In genomic region chr2:152500863-152501229, GRCm38 (mm10) we compare ENCODE assay signal across 19 mouse cellular contexts. TPM values are rescaled to one million over a fixed set of nuclear protein-coding genes. Genes with fewer than 3 reads are reported as not detected.
DNase-seq lines count a peak whose midpoint lies in the region; ATAC-seq and TF ChIP-seq lines count a peak whose summit lies in the region.
"Had no signal": no experiment of that assay in that cellular context is flagged by ENCODE, and none has a peak within 500 bp of the region (broad histone marks: within the 10 kb centered on the region; RNA-seq: fewer than 3 reads in every experiment).

No protein-coding gene starts in this region.

- TF ChIP-seq CTCF in hindbrain, postnatal 0 days (IDR thresholded peaks at IDR 0.05; ENCODE audit: low read depth): 0 out of 2 replicates have a peak, but pooled peaks have one; percentile 11
- TF ChIP-seq CTCF in midbrain, postnatal 0 days (IDR thresholded peaks at IDR 0.05): peak; percentile 22; the same call in 1 of the 2 replicates

- H3K9me3 ChIP-seq in hindbrain, postnatal 0 days (ENCODE audit: low read length): no peaks in the 10 kb centered on the region
- no peaks in the 10 kb centered on the region for H3K9me3 ChIP-seq in hindbrain, embryonic 14.5 days (ENCODE audit: control insufficient read depth, low read length)
- H3K9me3 ChIP-seq in midbrain, postnatal 0 days (ENCODE audit: low read length): no peaks in the 10 kb centered on the region
- H3K9me3 ChIP-seq in midbrain, embryonic 11.5 days (ENCODE audit: control insufficient read depth, low read length): no peaks in the 10 kb centered on the region
- H3K9me3 ChIP-seq: neural tube, embryonic 15.5 days had no signal

- no peak overlapping the region for H3K27ac ChIP-seq in hindbrain, postnatal 0 days
- no peak overlapping the region for H3K27ac ChIP-seq in hindbrain, embryonic 14.5 days
- no peak overlapping the region for H3K27ac ChIP-seq in midbrain, postnatal 0 days (ENCODE audit: low read depth, low read length)
- H3K27ac ChIP-seq in midbrain, embryonic 11.5 days (ENCODE audit: low read depth, low read length): no peak overlapping the region
- H3K27ac ChIP-seq: neural tube, embryonic 15.5 days had no signal

- H3K9ac ChIP-seq in hindbrain, postnatal 0 days (replicated peaks; ENCODE audit: low read length): no peak overlapping the region
- H3K9ac ChIP-seq in hindbrain, embryonic 14.5 days: no peak overlapping the region
- no peak overlapping the region for H3K9ac ChIP-seq in midbrain, postnatal 0 days (replicated peaks; ENCODE audit: low read length, poor library complexity, severe bottlenecking)
- no peak overlapping the region for H3K9ac ChIP-seq in midbrain, embryonic 11.5 days (ENCODE audit: low read length)
- H3K9ac ChIP-seq: neural tube, embryonic 15.5 days had no signal

- no peaks in the 10 kb centered on the region for H3K27me3 ChIP-seq in hindbrain, postnatal 0 days (ENCODE audit: insufficient read depth, low read length)
- no peaks in the 10 kb centered on the region for H3K27me3 ChIP-seq in hindbrain, embryonic 14.5 days (ENCODE audit: control insufficient read depth, insufficient read depth, low read length)
- no peaks in the 10 kb centered on the region for H3K27me3 ChIP-seq in midbrain, postnatal 0 days (ENCODE audit: insufficient read depth, low read length)
- no peaks in the 10 kb centered on the region for H3K27me3 ChIP-seq in midbrain, embryonic 11.5 days (ENCODE audit: control insufficient read depth, insufficient read depth, low read length)
- H3K27me3 ChIP-seq: neural tube, embryonic 15.5 days had no signal

- ATAC-seq in hindbrain, postnatal 0 days: no peak
- no peak for ATAC-seq in hindbrain, embryonic 14.5 days (ENCODE audit: low FRiP score)
- ATAC-seq in midbrain, postnatal 0 days (ENCODE audit: low FRiP score): no peak
- ATAC-seq in midbrain, embryonic 11.5 days (ENCODE audit: low FRiP score): no peak

- no peak overlapping the region for H3K4me2 ChIP-seq in hindbrain, postnatal 0 days (ENCODE audit: low read depth, low read length)
- H3K4me2 ChIP-seq in hindbrain, embryonic 14.5 days (replicated peaks): no peak overlapping the region
- no peak overlapping the region for H3K4me2 ChIP-seq in midbrain, postnatal 0 days (ENCODE audit: low read depth, low read length, poor library complexity, severe bottlenecking)
- H3K4me2 ChIP-seq in midbrain, embryonic 11.5 days: no peak overlapping the region
- H3K4me2 ChIP-seq: neural tube, embryonic 15.5 days had no signal

- H3K36me3 ChIP-seq in hindbrain, postnatal 0 days (ENCODE audit: insufficient read depth, low read length): no peaks in the 10 kb centered on the region
- no peaks in the 10 kb centered on the region for H3K36me3 ChIP-seq in hindbrain, embryonic 14.5 days (replicated peaks; ENCODE audit: control insufficient read depth, insufficient read depth)
- H3K36me3 ChIP-seq in midbrain, postnatal 0 days (ENCODE audit: insufficient read depth, low read length): no peaks in the 10 kb centered on the region
- H3K36me3 ChIP-seq in midbrain, embryonic 11.5 days (ENCODE audit: control insufficient read depth, insufficient read depth, low read length): no peaks in the 10 kb centered on the region
- H3K36me3 ChIP-seq: neural tube, embryonic 15.5 days had no signal

- 83% methylated on average over 6 of the region's 6 CpGs for WGBS in hindbrain, postnatal 0 days
- WGBS in hindbrain, embryonic 14.5 days: 85% methylated on average over 6 of the region's 6 CpGs
- 77% methylated on average over 6 of the region's 6 CpGs for WGBS in midbrain, postnatal 0 days
- 77% methylated on average over 6 of the region's 6 CpGs for WGBS in midbrain, embryonic 11.5 days

- no peaks in the 10 kb centered on the region for H3K4me1 ChIP-seq in hindbrain, postnatal 0 days (ENCODE audit: insufficient read depth, low read length)
- H3K4me1 ChIP-seq in hindbrain, embryonic 14.5 days (replicated peaks; ENCODE audit: control insufficient read depth, insufficient read depth, low read length): no peaks in the 10 kb centered on the region
- H3K4me1 ChIP-seq in midbrain, postnatal 0 days (ENCODE audit: insufficient read depth, low read length): no peaks in the 10 kb centered on the region
- no peaks in the 10 kb centered on the region for H3K4me1 ChIP-seq in midbrain, embryonic 11.5 days (ENCODE audit: control insufficient read depth, insufficient read depth, low read length)
- H3K4me1 ChIP-seq: neural tube, embryonic 15.5 days had no signal

- no peak for DNase-seq in hindbrain, postnatal 0 days (ENCODE audit: low spot score)
- no peak for DNase-seq in hindbrain, embryonic 14.5 days (ENCODE audit: low spot score)
- DNase-seq in midbrain, postnatal 0 days (ENCODE audit: low spot score): no peak
- no peak for DNase-seq in midbrain, embryonic 11.5 days (ENCODE audit: low spot score, missing footprints)
- DNase-seq in ZHBTc4 (ENCODE audit: low read depth, low spot score): peak; percentile 56
- DNase-seq in testis, postnatal 10 days (ENCODE audit: low spot score): no peak
- DNase-seq in cerebellum, postnatal 10 days: no peak
- DNase-seq: cerebellum, adult 2 months; kidney, postnatal 10 days; lung, adult 18-20 months had no signal

- H3K4me3 ChIP-seq in hindbrain, postnatal 0 days (ENCODE audit: low read length): no peak overlapping the region
- H3K4me3 ChIP-seq in hindbrain, embryonic 14.5 days (replicated peaks; ENCODE audit: low read length): no peak overlapping the region
- H3K4me3 ChIP-seq in midbrain, postnatal 0 days (ENCODE audit: low read depth, low read length): no peak overlapping the region
- H3K4me3 ChIP-seq in midbrain, embryonic 11.5 days (ENCODE audit: low read depth, low read length): no peak overlapping the region
- H3K4me3 ChIP-seq: megakaryocyte, embryonic 14.5 days; neural tube, embryonic 15.5 days had no signal

RNA-seq across cellular contexts. Expression of gene Defb26, which starts 10.6 kb away (rescaled TPM):
- not detected in 2 replicates for total RNA-seq in hindbrain, postnatal 0 days (2014; rRNA removed)
- polyA plus RNA-seq in hindbrain, postnatal 0 days (2015; fragmentation: Nextera tagmentation; extraction: Ambion mirVana): not detected in 2 replicates
- polyA plus RNA-seq in hindbrain, embryonic 14.5 days (2014; fragmentation: Nextera tagmentation; extraction: Ambion mirVana): not detected in 2 replicates
- not detected in 2 replicates for total RNA-seq in midbrain, postnatal 0 days (2014; rRNA removed)
- polyA plus RNA-seq in midbrain, postnatal 0 days (2015; fragmentation: Nextera tagmentation; extraction: Ambion mirVana): not detected in 2 replicates
- polyA plus RNA-seq in midbrain, embryonic 11.5 days (2014; fragmentation: Nextera tagmentation; extraction: Ambion mirVana): not detected in 2 replicates
- total RNA-seq: adrenal gland, adult 18-20 months; granulocyte monocyte progenitor cell, adult 5-6 weeks; heart, postnatal 25 days; layer of hippocampus, postnatal 14 days had no signal
- polyA plus RNA-seq: cerebellum, adult 2 months; frontal cortex, adult 2 months; limb, embryonic 11.5 days; neural tube, embryonic 15.5 days; spleen, adult 2 months had no signal

RNA-seq across cellular contexts. Expression of gene Defb22, which starts 10.9 kb away (rescaled TPM):
- total RNA-seq in hindbrain, postnatal 0 days (2014; rRNA removed): not detected in 2 replicates
- polyA plus RNA-seq in hindbrain, postnatal 0 days (2015; fragmentation: Nextera tagmentation; extraction: Ambion mirVana): not detected in 2 replicates
- polyA plus RNA-seq in hindbrain, embryonic 14.5 days (2014; fragmentation: Nextera tagmentation; extraction: Ambion mirVana): not detected in 2 replicates
- total RNA-seq in midbrain, postnatal 0 days (2014; rRNA removed): not detected in 2 replicates
- polyA plus RNA-seq in midbrain, postnatal 0 days (2015; fragmentation: Nextera tagmentation; extraction: Ambion mirVana): not detected in 2 replicates
- polyA plus RNA-seq in midbrain, embryonic 11.5 days (2014; fragmentation: Nextera tagmentation; extraction: Ambion mirVana): not detected in 2 replicates
- total RNA-seq: adrenal gland, adult 18-20 months; granulocyte monocyte progenitor cell, adult 5-6 weeks; heart, postnatal 25 days; layer of hippocampus, postnatal 14 days had no signal
- polyA plus RNA-seq: cerebellum, adult 2 months; frontal cortex, adult 2 months; limb, embryonic 11.5 days; neural tube, embryonic 15.5 days; spleen, adult 2 months had no signal

RNA-seq across cellular contexts. Expression of gene Defb28, which starts 17.2 kb away (rescaled TPM):
- not detected in 2 replicates for total RNA-seq in hindbrain, postnatal 0 days (2014; rRNA removed)
- not detected in 2 replicates for polyA plus RNA-seq in hindbrain, postnatal 0 days (2015; fragmentation: Nextera tagmentation; extraction: Ambion mirVana)
- polyA plus RNA-seq in hindbrain, embryonic 14.5 days (2014; fragmentation: Nextera tagmentation; extraction: Ambion mirVana): not detected in 2 replicates
- total RNA-seq in midbrain, postnatal 0 days (2014; rRNA removed): not detected in 2 replicates
- polyA plus RNA-seq in midbrain, postnatal 0 days (2015; fragmentation: Nextera tagmentation; extraction: Ambion mirVana): not detected in 2 replicates
- polyA plus RNA-seq in midbrain, embryonic 11.5 days (2014; fragmentation: Nextera tagmentation; extraction: Ambion mirVana): not detected in 2 replicates
- total RNA-seq: adrenal gland, adult 18-20 months; granulocyte monocyte progenitor cell, adult 5-6 weeks; heart, postnatal 25 days; layer of hippocampus, postnatal 14 days had no signal
- polyA plus RNA-seq: cerebellum, adult 2 months; frontal cortex, adult 2 months; limb, embryonic 11.5 days; neural tube, embryonic 15.5 days; spleen, adult 2 months had no signal

RNA-seq across cellular contexts. Expression of gene Defb20, which starts 24.0 kb away (rescaled TPM):
- total RNA-seq in hindbrain, postnatal 0 days (2014; rRNA removed): not detected in 2 replicates
- not detected in 2 replicates for polyA plus RNA-seq in hindbrain, postnatal 0 days (2015; fragmentation: Nextera tagmentation; extraction: Ambion mirVana)
- not detected in 2 replicates for polyA plus RNA-seq in hindbrain, embryonic 14.5 days (2014; fragmentation: Nextera tagmentation; extraction: Ambion mirVana)
- not detected in 2 replicates for total RNA-seq in midbrain, postnatal 0 days (2014; rRNA removed)
- polyA plus RNA-seq in midbrain, postnatal 0 days (2015; fragmentation: Nextera tagmentation; extraction: Ambion mirVana): not detected in 2 replicates
- polyA plus RNA-seq in midbrain, embryonic 11.5 days (2014; fragmentation: Nextera tagmentation; extraction: Ambion mirVana): not detected in 2 replicates
- total RNA-seq: adrenal gland, adult 18-20 months; granulocyte monocyte progenitor cell, adult 5-6 weeks; heart, postnatal 25 days; layer of hippocampus, postnatal 14 days had no signal
- polyA plus RNA-seq: limb, embryonic 11.5 days; neural tube, embryonic 15.5 days; spleen, adult 2 months had no signal

RNA-seq across cellular contexts. Expression of gene Defb23, which starts 36.4 kb away (rescaled TPM):
- not detected in 2 replicates for total RNA-seq in hindbrain, postnatal 0 days (2014; rRNA removed)
- not detected in 2 replicates for polyA plus RNA-seq in hindbrain, postnatal 0 days (2015; fragmentation: Nextera tagmentation; extraction: Ambion mirVana)
- polyA plus RNA-seq in hindbrain, embryonic 14.5 days (2014; fragmentation: Nextera tagmentation; extraction: Ambion mirVana): not detected in 2 replicates
- total RNA-seq in midbrain, postnatal 0 days (2014; rRNA removed): not detected in 2 replicates
- polyA plus RNA-seq in midbrain, postnatal 0 days (2015; fragmentation: Nextera tagmentation; extraction: Ambion mirVana): not detected in 2 replicates
- not detected in 2 replicates for polyA plus RNA-seq in midbrain, embryonic 11.5 days (2014; fragmentation: Nextera tagmentation; extraction: Ambion mirVana)
- total RNA-seq: adrenal gland, adult 18-20 months; granulocyte monocyte progenitor cell, adult 5-6 weeks; heart, postnatal 25 days; layer of hippocampus, postnatal 14 days had no signal
- polyA plus RNA-seq: cerebellum, adult 2 months; frontal cortex, adult 2 months; limb, embryonic 11.5 days; neural tube, embryonic 15.5 days; spleen, adult 2 months had no signal
